Mouse (Mus musculus) forebrain, embryonic 14.5 days (tissue): Measurements from ENCODE around the gene Zfp740. TPM values are rescaled to one million over a fixed set of nuclear protein-coding genes. Genes with fewer than 3 reads are reported as not detected.

Experiments
- ATAC-seq: fragments of 200-750 bp; cut with Nextera tagmentation; 2 replicates; pipeline ENCODE4 v1.8.0; 2017; ENCODE audit warnings: mild to moderate bottlenecking, moderate library complexity
- DNase-seq: peaks from one replicate; pipeline ENCODE4 v3.0.0-alpha.2; 2015; ENCODE audit warnings: low spot score
- H3K27ac ChIP-seq: fragments of 300-500 bp; sonication (generic); 2 replicates; pipeline ENCODE4 v1.5.1; 2014; ENCODE audit warnings: low read depth, mild to moderate bottlenecking, control low read depth, low read length, moderate library complexity
- H3K27me3 ChIP-seq: fragments of 300-500 bp; sonication (generic); replicated peaks from 2 replicates; pipeline ENCODE4 v1.6.1; 2014; ENCODE audit warnings: low read length, control low read depth, mixed read lengths; ENCODE audit not compliant: control insufficient read depth, insufficient read depth
- H3K36me3 ChIP-seq: fragments of 300-500 bp; sonication (generic); 2 replicates; pipeline ENCODE4 v1.6.1; 2014; ENCODE audit warnings: low read length, control low read depth; ENCODE audit not compliant: control insufficient read depth, insufficient read depth
- H3K4me1 ChIP-seq: fragments of 300-500 bp; sonication (generic); 2 replicates; pipeline ENCODE4 v1.6.1; 2014; ENCODE audit warnings: antibody characterized with exemption, low read length, control low read depth; ENCODE audit not compliant: control insufficient read depth, insufficient read depth
- H3K4me2 ChIP-seq: fragments of 300-500 bp; sonication (generic); 2 replicates; pipeline ENCODE4 v1.6.1; 2014; ENCODE audit warnings: mild to moderate bottlenecking, control low read depth, low read length
- H3K4me3 ChIP-seq: fragments of 300-500 bp; sonication (generic); 2 replicates; pipeline ENCODE4 v1.5.1; 2014; ENCODE audit warnings: low read depth, low read length, control low read depth
- H3K9ac ChIP-seq: fragments of 300-500 bp; sonication (generic); 2 replicates; pipeline ENCODE4 v1.6.1; 2014; ENCODE audit warnings: mild to moderate bottlenecking, low read length, control low read depth, moderate library complexity
- H3K9me3 ChIP-seq: fragments of 300-500 bp; sonication (generic); replicated peaks from 2 replicates; pipeline ENCODE4 v1.6.1; 2016; ENCODE audit warnings: low read length, control low read depth, mixed read lengths; ENCODE audit not compliant: control insufficient read depth
- WGBS: fragments of 180-500 bp; shearing (Covaris S2); extraction: QIAGEN DNeasy Blood & Tissue Kit; methylation state at CpG from one replicate; pipeline ENCODE4 v1.1.7; 2014; 5-methylcytosine and 5-hydroxymethylcytosine counted together
- polyA plus RNA-seq: library from polyadenylated mRNA; unstranded; fragments of >200 nt; fragmentation: Nextera tagmentation; extraction: Ambion mirVana; gene quantifications from 2 replicates; pipeline ENCODE4 v1.2.1, GENCODE M21; 2014

Zfp740 gene
- polyA plus RNA-seq, 1 experiment from 2014 or later: 52.1 TPM

- H3K27ac ChIP-seq: no peak within 1 kb of the TSS
- WGBS: 1% methylated on average over 38 of the region's 46 CpGs
- peak within 1 kb of the TSS; percentile 96 for H3K4me2 ChIP-seq
- H3K4me1 ChIP-seq: peaks cover 12% of the 10 kb centered on the region
- H3K4me3 ChIP-seq: peak within 1 kb of the TSS; percentile 48
- H3K9ac ChIP-seq: peak within 1 kb of the TSS; percentile 60
- DNase-seq: peak; percentile 25
- H3K36me3 ChIP-seq: no peaks in the 10 kb centered on the region
- H3K27me3 ChIP-seq: peaks cover 18% of the 10 kb centered on the region
- H3K9me3 ChIP-seq: no peaks in the 10 kb centered on the region
- ATAC-seq: peak; percentile 47
Observed at GRCm38 (mm10) chr15:102257202-102258075, 54.4 kb downstream of the Zfp740 start, which contains the start of gene Rarg. Rarg (minus strand) TSS chr15:102257517.

GRCm38 (mm10) chr15:102258076-102258470, 55.0 kb downstream of the Zfp740 start:
- H3K36me3 ChIP-seq: no peaks in the 10 kb centered on the region
- H3K9ac ChIP-seq: peak overlapping the region; percentile 60; the same call in 1 of the 2 replicates
- peak overlapping the region; percentile 96 for H3K4me2 ChIP-seq
- H3K27ac ChIP-seq: no peak overlapping the region
- peak overlapping the region; percentile 48 for H3K4me3 ChIP-seq
- DNase-seq: peak; percentile 28
- peaks cover 12% of the 10 kb centered on the region for H3K4me1 ChIP-seq
- no peaks in the 10 kb centered on the region for H3K9me3 ChIP-seq
- WGBS: 7% methylated on average over 12 of the region's 12 CpGs
- peak; percentile 50; the same call in 1 of the 2 replicates for ATAC-seq
- peaks cover 18% of the 10 kb centered on the region for H3K27me3 ChIP-seq

GRCm38 (mm10) chr15:102258581-102259253, 55.7 kb downstream of the Zfp740 start:
- no peak for DNase-seq
- no peak for ATAC-seq

GRCm38 (mm10) chr15:102262582-102262981, 59.5 kb downstream of the Zfp740 start:
- Histone ChIP-seq H3K4me2 (no peak overlapping the region), H3K27ac (no peak overlapping the region), H3K27me3 (peaks cover 14% of the 10 kb centered on the region), H3K9ac (no peak overlapping the region), H3K4me3 (no peak overlapping the region), H3K36me3 (no peaks in the 10 kb centered on the region), H3K9me3 (no peaks in the 10 kb centered on the region), H3K4me1 (peaks cover 10% of the 10 kb centered on the region; the same call in 1 of the 2 replicates)
- WGBS: 58% methylated on average over 7 of the region's 7 CpGs
- ATAC-seq (no peak), DNase-seq (no peak)

More at GRCm38 (mm10) chr15:102258581-102259253, 55.7 kb downstream of the Zfp740 start:
- Histone ChIP-seq H3K4me1 (peaks cover 12% of the 10 kb centered on the region), H3K36me3 (no peaks in the 10 kb centered on the region), H3K9ac (no peak overlapping the region; the same call in 1 of the 2 replicates), H3K27ac (no peak overlapping the region), H3K4me3 (no peak overlapping the region), H3K4me2 (peak overlapping the region; percentile 96; the same call in 1 of the 2 replicates), H3K27me3 (peaks cover 18% of the 10 kb centered on the region), H3K9me3 (no peaks in the 10 kb centered on the region)
- WGBS: 17% methylated on average over 11 of the region's 11 CpGs

GRCm38 (mm10) chr15:102263037-102263436, 60.0 kb downstream of the Zfp740 start:
- Histone ChIP-seq H3K27ac (no peak overlapping the region), H3K4me1 (peaks cover 5% of the 10 kb centered on the region; the same call in 1 of the 2 replicates), H3K9me3 (no peaks in the 10 kb centered on the region), H3K4me2 (no peak overlapping the region), H3K4me3 (no peak overlapping the region), H3K36me3 (no peaks in the 10 kb centered on the region), H3K9ac (no peak overlapping the region), H3K27me3 (peaks cover 11% of the 10 kb centered on the region)
- WGBS: 62% methylated on average over 2 of the region's 2 CpGs
- ATAC-seq (no peak), DNase-seq (no peak)

Other genes starting within 250 kb of the Zfp740 start
- gene Krt78, start 249.0 kb upstream of the Zfp740 start, polyA plus RNA-seq: not detected in 2 replicates
- 2.7 and 3.7 TPM in 2 replicates for gene Krt8, start 198.8 kb upstream of the Zfp740 start, polyA plus RNA-seq
- 5.6 and 7.1 TPM in 2 replicates for gene Krt18, start 175.1 kb upstream of the Zfp740 start, polyA plus RNA-seq
- gene Eif4b, start 129.5 kb upstream of the Zfp740 start, polyA plus RNA-seq: 99.3 and 100 TPM in 2 replicates
- gene Tns2, start 102.8 kb upstream of the Zfp740 start, polyA plus RNA-seq: 5.5 and 8.2 TPM in 2 replicates
- 20.9 and 28.1 TPM in 2 replicates for gene Spryd3, start 67.0 kb upstream of the Zfp740 start, polyA plus RNA-seq
- 1.3 and 1.6 TPM in 2 replicates for gene Igfbp6, start 58.9 kb upstream of the Zfp740 start, polyA plus RNA-seq
- not detected in 2 replicates for gene Soat2, start 52.7 kb upstream of the Zfp740 start, polyA plus RNA-seq
- 23.3 and 25.6 TPM in 2 replicates for gene Csad, start 1.5 kb downstream of the Zfp740 start, polyA plus RNA-seq
- 0.38 and 0.49 TPM in 2 replicates for gene Itgb7, start 28.7 kb downstream of the Zfp740 start, polyA plus RNA-seq
- gene Rarg, start 54.3 kb downstream of the Zfp740 start, polyA plus RNA-seq: 4.0 and 5.3 TPM in 2 replicates
- gene Gm9918, start 67.3 kb downstream of the Zfp740 start, polyA plus RNA-seq: not detected in 2 replicates
- gene Mfsd5, start 76.2 kb downstream of the Zfp740 start, polyA plus RNA-seq: 43.8 and 48.8 TPM in 2 replicates
- 11.5 and 13.5 TPM in 2 replicates for gene Espl1, start 93.0 kb downstream of the Zfp740 start, polyA plus RNA-seq
- 509 and 642 TPM in 2 replicates for gene Pfdn5, start 122.9 kb downstream of the Zfp740 start, polyA plus RNA-seq
- gene Myg1, start 128.5 kb downstream of the Zfp740 start, polyA plus RNA-seq: 90.9 and 108 TPM in 2 replicates
- gene Aaas, start 147.5 kb downstream of the Zfp740 start, polyA plus RNA-seq: 43.2 and 48.2 TPM in 2 replicates
- 0.33 and 0.39 TPM in 2 replicates for gene Sp7, start 163.9 kb downstream of the Zfp740 start, polyA plus RNA-seq
- 6.6 and 7.0 TPM in 2 replicates for gene Sp1, start 202.9 kb downstream of the Zfp740 start, polyA plus RNA-seq
- 0.11 and 0.25 TPM in 2 replicates for gene Amhr2, start 242.1 kb downstream of the Zfp740 start, polyA plus RNA-seq